Mouse (Mus musculus): ENCODE measurements around the gene Lgi1. TPM values are rescaled to one million over a fixed set of nuclear protein-coding genes. Genes with fewer than 3 reads are reported as not detected.

Lgi1 gene
- polyA plus RNA-seq, 1 experiment from 2014 or later = 1.6 TPM

GRCm38 (mm10) chr19:38325854-38326253 lies 61.5 kb downstream of the Lgi1 start:
- no peaks in the 10 kb centered on the region for H3K9me3 ChIP-seq (replicated peaks; ENCODE audit: low read length)
- TF ChIP-seq CTCF (IDR thresholded peaks at IDR 0.05; ENCODE audit: low read depth) = no peak
- no peak for ATAC-seq (replicated peaks; ENCODE audit: low FRiP score, low read depth)
- no peaks in the 10 kb centered on the region for H3K36me3 ChIP-seq (ENCODE audit: insufficient read depth, low read length)
- no peaks in the 10 kb centered on the region for H3K27me3 ChIP-seq (ENCODE audit: insufficient read depth, low read length)
- WGBS = 89% methylated on average over 7 of the region's 7 CpGs
- H3K9ac ChIP-seq (ENCODE audit: low read depth, low read length) = no peak overlapping the region
- no peak for DNase-seq (ENCODE audit: low spot score)
- H3K4me2 ChIP-seq (ENCODE audit: low read length) = no peak overlapping the region
- H3K4me3 ChIP-seq (replicated peaks; ENCODE audit: low read depth, low read length) = no peak overlapping the region
- no peak overlapping the region for H3K27ac ChIP-seq
- H3K4me1 ChIP-seq (replicated peaks; ENCODE audit: insufficient read depth, low read length) = no peaks in the 10 kb centered on the region

DNA sequence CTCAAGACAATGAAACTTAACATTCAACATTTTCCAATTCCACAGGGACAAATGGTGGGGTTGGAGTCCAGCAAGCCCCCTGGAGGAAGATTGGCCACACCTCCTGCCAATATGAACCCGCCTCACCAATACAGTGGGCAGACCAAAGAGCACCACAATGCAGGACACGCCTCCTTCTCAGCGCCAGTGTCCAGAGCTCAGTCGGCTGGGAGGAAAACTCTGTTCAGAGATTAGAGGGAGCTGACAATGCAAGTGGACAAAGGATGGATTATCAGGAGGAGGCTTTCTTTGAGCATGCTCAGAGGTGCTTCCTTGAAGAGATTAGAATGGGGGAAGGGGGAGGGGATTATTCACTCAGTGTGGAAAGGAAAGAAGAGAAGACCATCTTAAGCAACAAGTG lies 62.7 kb downstream of the Lgi1 start:
- no peak overlapping the region for H3K9ac ChIP-seq (ENCODE audit: low read depth, low read length)
- TF ChIP-seq CTCF (IDR thresholded peaks at IDR 0.05; ENCODE audit: low read depth) = no peak
- H3K4me2 ChIP-seq (ENCODE audit: low read length) = no peak overlapping the region
- ATAC-seq (replicated peaks; ENCODE audit: low FRiP score, low read depth) (no peak), DNase-seq (ENCODE audit: low spot score) (no peak)
- no peak overlapping the region for H3K27ac ChIP-seq
- no peaks in the 10 kb centered on the region for H3K27me3 ChIP-seq (ENCODE audit: insufficient read depth, low read length)
- H3K9me3 ChIP-seq (replicated peaks; ENCODE audit: low read length) = no peaks in the 10 kb centered on the region
- H3K4me1 ChIP-seq (replicated peaks; ENCODE audit: insufficient read depth, low read length) = no peaks in the 10 kb centered on the region
- 76% methylated on average over 4 of the region's 4 CpGs for WGBS
- no peak overlapping the region for H3K4me3 ChIP-seq (replicated peaks; ENCODE audit: low read depth, low read length)
- no peaks in the 10 kb centered on the region for H3K36me3 ChIP-seq (ENCODE audit: insufficient read depth, low read length)

- ATAC-seq (replicated peaks; ENCODE audit: low FRiP score, low read depth) (no peak), DNase-seq (ENCODE audit: low spot score) (no peak)
- no peaks in the 10 kb centered on the region for H3K36me3 ChIP-seq (ENCODE audit: insufficient read depth, low read length)
- no peak overlapping the region for H3K4me2 ChIP-seq (ENCODE audit: low read length)
- no peaks in the 10 kb centered on the region for H3K9me3 ChIP-seq (replicated peaks; ENCODE audit: low read length)
- TF ChIP-seq CTCF (IDR thresholded peaks at IDR 0.05; ENCODE audit: low read depth) = no peak
- no peak overlapping the region for H3K9ac ChIP-seq (ENCODE audit: low read depth, low read length)
- no peaks in the 10 kb centered on the region for H3K27me3 ChIP-seq (ENCODE audit: insufficient read depth, low read length)
- no peak overlapping the region for H3K27ac ChIP-seq
- no peak overlapping the region for H3K4me3 ChIP-seq (replicated peaks; ENCODE audit: low read depth, low read length)
- H3K4me1 ChIP-seq (replicated peaks; ENCODE audit: insufficient read depth, low read length) = no peaks in the 10 kb centered on the region
- WGBS = 91% methylated on average over 7 of the region's 7 CpGs
These were observed 63.7 kb downstream of the Lgi1 start for GRCm38 (mm10) chr19:38328010-38328409.

DNA sequence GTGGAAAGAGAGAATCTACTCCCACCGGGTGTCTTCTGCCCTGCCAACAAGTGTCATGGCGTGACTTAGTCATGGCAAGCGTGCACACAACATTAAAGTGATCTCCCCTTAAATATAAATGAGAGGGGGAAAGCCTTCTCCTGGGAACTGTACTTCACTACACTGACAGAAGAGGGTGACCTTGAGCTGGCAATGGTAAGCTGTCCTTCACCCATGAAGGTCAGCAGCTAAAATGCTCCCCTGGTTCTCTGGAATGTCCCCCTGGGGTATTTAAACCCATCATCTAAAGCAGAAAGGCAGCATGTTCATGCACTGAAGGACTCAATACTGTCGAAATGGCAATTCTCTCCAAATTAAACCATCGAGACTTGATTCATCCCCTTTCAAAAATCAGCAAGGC lies 64.9 kb downstream of the Lgi1 start:
- Histone ChIP-seq H3K4me2 (ENCODE audit: low read length) (no peak overlapping the region), H3K27ac (no peak overlapping the region), H3K4me1 (replicated peaks; ENCODE audit: insufficient read depth, low read length) (no peaks in the 10 kb centered on the region), H3K4me3 (replicated peaks; ENCODE audit: low read depth, low read length) (no peak overlapping the region), H3K27me3 (ENCODE audit: insufficient read depth, low read length) (no peaks in the 10 kb centered on the region), H3K36me3 (ENCODE audit: insufficient read depth, low read length) (no peaks in the 10 kb centered on the region), H3K9me3 (replicated peaks; ENCODE audit: low read length) (no peaks in the 10 kb centered on the region), H3K9ac (ENCODE audit: low read depth, low read length) (no peak overlapping the region)
- peak; percentile 52; the same call in 1 of the 2 replicates for TF ChIP-seq CTCF (IDR thresholded peaks at IDR 0.05; ENCODE audit: low read depth)
- ATAC-seq (replicated peaks; ENCODE audit: low FRiP score, low read depth) = no peak
- DNase-seq (ENCODE audit: low spot score) = peak; percentile 28
- 80% methylated on average over 5 of the region's 5 CpGs for WGBS

- TF ChIP-seq CTCF (IDR thresholded peaks at IDR 0.05; ENCODE audit: low read depth) = no peak
- DNase-seq (ENCODE audit: low spot score) (no peak), ATAC-seq (replicated peaks; ENCODE audit: low FRiP score, low read depth) (no peak)
- Histone ChIP-seq H3K27me3 (ENCODE audit: insufficient read depth, low read length) (no peaks in the 10 kb centered on the region), H3K9ac (ENCODE audit: low read depth, low read length) (no peak overlapping the region), H3K4me2 (ENCODE audit: low read length) (no peak overlapping the region), H3K4me3 (replicated peaks; ENCODE audit: low read depth, low read length) (no peak overlapping the region), H3K9me3 (replicated peaks; ENCODE audit: low read length) (no peaks in the 10 kb centered on the region), H3K4me1 (replicated peaks; ENCODE audit: insufficient read depth, low read length) (no peaks in the 10 kb centered on the region), H3K27ac (no peak overlapping the region), H3K36me3 (ENCODE audit: insufficient read depth, low read length) (no peaks in the 10 kb centered on the region)
- WGBS = 41% methylated on average over 1 of the region's 1 CpGs
These were observed 66.7 kb downstream of the Lgi1 start for GRCm38 (mm10) chr19:38331072-38331471.

DNA sequence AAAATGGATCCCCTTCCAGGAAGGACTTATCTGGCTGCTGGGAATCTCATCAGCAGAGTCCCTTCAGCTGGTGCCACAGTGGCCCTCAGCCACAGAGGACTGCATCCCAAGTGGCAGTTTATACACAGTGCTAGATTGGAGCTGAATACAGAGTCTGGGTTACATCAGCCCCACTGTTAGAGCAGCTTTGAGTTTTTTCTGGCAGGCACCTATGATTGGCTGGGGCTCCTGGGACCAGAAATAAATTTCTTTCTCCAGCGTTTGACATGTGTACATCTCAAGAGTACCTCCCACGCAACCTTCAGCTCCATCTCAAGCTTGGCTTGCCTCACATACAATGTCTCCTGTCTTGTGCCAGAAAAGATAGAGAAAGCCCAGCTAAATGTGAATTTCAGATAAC lies 67.9 kb downstream of the Lgi1 start:
- ATAC-seq (replicated peaks; ENCODE audit: low FRiP score, low read depth) = no peak
- Histone ChIP-seq H3K4me2 (ENCODE audit: low read length) (no peak overlapping the region), H3K9ac (ENCODE audit: low read depth, low read length) (no peak overlapping the region), H3K27ac (no peak overlapping the region), H3K27me3 (ENCODE audit: insufficient read depth, low read length) (no peaks in the 10 kb centered on the region), H3K4me1 (replicated peaks; ENCODE audit: insufficient read depth, low read length) (no peaks in the 10 kb centered on the region), H3K9me3 (replicated peaks; ENCODE audit: low read length) (no peaks in the 10 kb centered on the region), H3K4me3 (replicated peaks; ENCODE audit: low read depth, low read length) (no peak overlapping the region), H3K36me3 (ENCODE audit: insufficient read depth, low read length) (no peaks in the 10 kb centered on the region)
- TF ChIP-seq CTCF (IDR thresholded peaks at IDR 0.05; ENCODE audit: low read depth) = no peak
- DNase-seq (ENCODE audit: low spot score) = no peak
- WGBS = 46% methylated on average over 2 of the region's 2 CpGs

- Histone ChIP-seq H3K9me3 (replicated peaks; ENCODE audit: low read length) (no peaks in the 10 kb centered on the region), H3K27me3 (ENCODE audit: insufficient read depth, low read length) (no peaks in the 10 kb centered on the region), H3K4me1 (replicated peaks; ENCODE audit: insufficient read depth, low read length) (no peaks in the 10 kb centered on the region), H3K4me2 (ENCODE audit: low read length) (no peak overlapping the region), H3K27ac (no peak overlapping the region), H3K4me3 (replicated peaks; ENCODE audit: low read depth, low read length) (no peak overlapping the region), H3K36me3 (ENCODE audit: insufficient read depth, low read length) (no peaks in the 10 kb centered on the region), H3K9ac (ENCODE audit: low read depth, low read length) (no peak overlapping the region)
- no peak for ATAC-seq (replicated peaks; ENCODE audit: low FRiP score, low read depth)
- WGBS = 84% methylated on average over 3 of the region's 3 CpGs
- no peak for TF ChIP-seq CTCF (IDR thresholded peaks at IDR 0.05; ENCODE audit: low read depth)
- no peak for DNase-seq (ENCODE audit: low spot score)
These were observed 68.5 kb downstream of the Lgi1 start for GRCm38 (mm10) chr19:38332820-38333219.
